Mouse (Mus musculus): ENCODE data around the gene A130010J15Rik. TPM values are rescaled to one million over a fixed set of nuclear protein-coding genes. Genes with fewer than 3 reads are reported as not detected.

A130010J15Rik gene
- total RNA-seq, 1 experiment from 2014 or later, result 15.4 TPM

Other genes with a start within 250 kb of the A130010J15Rik start
- gene Syt14, start 132.3 kb upstream of the A130010J15Rik start, total RNA-seq (2017), result not detected in 3 replicates
- 19.6 to 30.8 TPM (median 24.0 TPM) in 3 replicates for gene Diexf, start 37.8 kb upstream of the A130010J15Rik start, total RNA-seq (2017)
- gene Irf6, start 14.9 kb upstream of the A130010J15Rik start, total RNA-seq (2017), result 0.29 TPM in 1 of 3 replicates, not detected in the others
- gene Traf3ip3, start 33.7 kb downstream of the A130010J15Rik start, total RNA-seq (2017), result 198 to 292 TPM (median 228 TPM) in 3 replicates
- 2.9 to 28.1 TPM (median 5.6 TPM) in 3 replicates for gene Lamb3, start 39.7 kb downstream of the A130010J15Rik start, total RNA-seq (2017)
- 101 to 156 TPM (median 112 TPM) in 3 replicates for gene Hsd11b1, start 96.0 kb downstream of the A130010J15Rik start, total RNA-seq (2017)
- 41.0 to 151 TPM (median 72.9 TPM) in 3 replicates for gene G0s2, start 105.2 kb downstream of the A130010J15Rik start, total RNA-seq (2017)
- gene Camk1g, start 202.3 kb downstream of the A130010J15Rik start, total RNA-seq (2017), result not detected in 3 replicates

Measured in monocyte, adult 5-6 weeks (primary cell).